Comparison of ENCODE assay signal across 7 mouse cellular contexts in genomic region chr13:55405783-55406390, GRCm38 (mm10). TPM values are rescaled to one million over a fixed set of nuclear protein-coding genes. Genes with fewer than 3 reads are reported as not detected.
DNase-seq lines count a peak whose midpoint lies in the region; ATAC-seq lines count a peak whose summit lies in the region.

No protein-coding gene starts in this region.

- no peaks in the 10 kb centered on the region for H3K27me3 ChIP-seq in forebrain, embryonic 16.5 days (replicated peaks; ENCODE audit: control insufficient read depth, insufficient read depth, low read length)
- H3K27me3 ChIP-seq in limb, embryonic 15.5 days = peaks cover 9% of the 10 kb centered on the region; the same call in 1 of the 2 replicates

- H3K9me3 ChIP-seq in forebrain, embryonic 16.5 days (ENCODE audit: control insufficient read depth, low read length) = no peaks in the 10 kb centered on the region
- no peaks in the 10 kb centered on the region for H3K9me3 ChIP-seq in limb, embryonic 15.5 days

- peak overlapping the region; percentile 71 for H3K27ac ChIP-seq in forebrain, embryonic 16.5 days (ENCODE audit: low read length)
- H3K27ac ChIP-seq in limb, embryonic 15.5 days = 0 out of 2 replicates have a peak overlapping the region, but pooled peaks have one; percentile 6

- 42% methylated on average over 13 of the region's 13 CpGs for WGBS in forebrain, embryonic 16.5 days
- WGBS in limb, embryonic 15.5 days = 72% methylated on average over 13 of the region's 13 CpGs

- peak; percentile 56 for ATAC-seq in forebrain, embryonic 16.5 days
- ATAC-seq in limb, embryonic 15.5 days (ENCODE audit: insufficient number of reproducible peaks, low FRiP score, low TSS enrichment, low read depth) = no peak

- peak overlapping the region; percentile 42 for H3K9ac ChIP-seq in forebrain, embryonic 16.5 days (replicated peaks; ENCODE audit: low read depth, low read length)
- H3K9ac ChIP-seq in limb, embryonic 15.5 days = no peak overlapping the region

- H3K36me3 ChIP-seq in forebrain, embryonic 16.5 days (ENCODE audit: control insufficient read depth, insufficient read depth) = no peaks in the 10 kb centered on the region
- no peaks in the 10 kb centered on the region for H3K36me3 ChIP-seq in limb, embryonic 15.5 days

- H3K4me2 ChIP-seq in forebrain, embryonic 16.5 days (ENCODE audit: low read length) = no peak overlapping the region; the same call in 1 of the 2 replicates
- H3K4me2 ChIP-seq in limb, embryonic 15.5 days = 0 out of 2 replicates have a peak overlapping the region, but pooled peaks have one; percentile 26

- peak; percentile 40 to 46 for DNase-seq in spleen, adult 18-20 months
- DNase-seq in spleen, postnatal 4 days (ENCODE audit: low spot score in 2 of 2) = no peak
- peak; percentile 77 for DNase-seq in thymus, postnatal 14 days
- no peak for DNase-seq in layer of hippocampus, adult 9-10 months (ENCODE audit: low spot score)
- DNase-seq in urinary bladder, adult 2 months (ENCODE audit: low spot score) = no peak

- no peak overlapping the region for H3K4me3 ChIP-seq in forebrain, embryonic 16.5 days (replicated peaks; ENCODE audit: low read length)
- no peak overlapping the region for H3K4me3 ChIP-seq in limb, embryonic 15.5 days

- H3K4me1 ChIP-seq in forebrain, embryonic 16.5 days (replicated peaks; ENCODE audit: control insufficient read depth, insufficient read depth, low read length) = peaks cover 9% of the 10 kb centered on the region
- H3K4me1 ChIP-seq in limb, embryonic 15.5 days = peaks cover 10% of the 10 kb centered on the region

RNA-seq across cellular contexts. Expression of gene Slc34a1, which starts 7.9 kb away (rescaled TPM):
- polyA plus RNA-seq in forebrain, embryonic 16.5 days (2015; fragmentation: Nextera tagmentation; extraction: Ambion mirVana) = 0.27 TPM in 1 of 2 replicates, not detected in the other
- 0.20 TPM in 1 of 2 replicates, not detected in the other for polyA plus RNA-seq in limb, embryonic 15.5 days (2015; fragmentation: Nextera tagmentation; extraction: Ambion mirVana)
- 0.44 and 0.52 TPM in 2 replicates for polyA plus RNA-seq in urinary bladder, adult 2 months (2012; rRNA removed)

RNA-seq across cellular contexts. Expression of gene Pfn3, which starts 9.1 kb away (rescaled TPM):
- polyA plus RNA-seq in forebrain, embryonic 16.5 days (2015; fragmentation: Nextera tagmentation; extraction: Ambion mirVana) = 0.43 and 0.84 TPM in 2 replicates
- polyA plus RNA-seq in limb, embryonic 15.5 days (2015; fragmentation: Nextera tagmentation; extraction: Ambion mirVana) = not detected in 2 replicates
- polyA plus RNA-seq in urinary bladder, adult 2 months (2012; rRNA removed) = not detected in 2 replicates

RNA-seq across cellular contexts. Expression of gene F12, which starts 20.7 kb away (rescaled TPM):
- polyA plus RNA-seq in forebrain, embryonic 16.5 days (2015; fragmentation: Nextera tagmentation; extraction: Ambion mirVana) = not detected in 2 replicates
- polyA plus RNA-seq in limb, embryonic 15.5 days (2015; fragmentation: Nextera tagmentation; extraction: Ambion mirVana) = 0.17 TPM in 1 of 2 replicates, not detected in the other
- 0.06 and 0.07 TPM in 2 replicates for polyA plus RNA-seq in urinary bladder, adult 2 months (2012; rRNA removed)

RNA-seq across cellular contexts. Expression of gene Rgs14, which starts 36.4 kb away (rescaled TPM):
- 0.71 and 1.4 TPM in 2 replicates for polyA plus RNA-seq in forebrain, embryonic 16.5 days (2015; fragmentation: Nextera tagmentation; extraction: Ambion mirVana)
- 1.4 and 2.4 TPM in 2 replicates for polyA plus RNA-seq in limb, embryonic 15.5 days (2015; fragmentation: Nextera tagmentation; extraction: Ambion mirVana)
- polyA plus RNA-seq in urinary bladder, adult 2 months (2012; rRNA removed) = 2.0 and 2.7 TPM in 2 replicates

RNA-seq across cellular contexts. Expression of gene Grk6, which starts 39.0 kb away (rescaled TPM):
- 39.4 and 40.1 TPM in 2 replicates for polyA plus RNA-seq in forebrain, embryonic 16.5 days (2015; fragmentation: Nextera tagmentation; extraction: Ambion mirVana)
- polyA plus RNA-seq in limb, embryonic 15.5 days (2015; fragmentation: Nextera tagmentation; extraction: Ambion mirVana) = 34.3 and 39.0 TPM in 2 replicates
- 37.4 and 42.4 TPM in 2 replicates for polyA plus RNA-seq in urinary bladder, adult 2 months (2012; rRNA removed)

Comparison
In these comparisons a context has a peak if more than half of its experiments do, and no peak if none do; other contexts are left out.
1. DNase-seq: peak in spleen, adult 18-20 months (2 of 2) and thymus, postnatal 14 days (single experiment); none in spleen, postnatal 4 days (0 of 2), layer of hippocampus, adult 9-10 months (single experiment) and urinary bladder, adult 2 months (single experiment).